Mouse (Mus musculus) midbrain, embryonic 12.5 days (tissue): ENCODE results near the gene Bicd2. TPM values are rescaled to one million over a fixed set of nuclear protein-coding genes. Genes with fewer than 3 reads are reported as not detected.
A peak's percentile ranks its signal among the peaks of the same experiment; 100 is the strongest.

Experiments
- ATAC-seq: fragments of 200-750 bp; cut with Nextera tagmentation; 2 replicates; pipeline ENCODE4 v1.8.0; 2017; ENCODE audit warnings: low read depth, moderate TSS enrichment, moderate library complexity; ENCODE audit not compliant: low FRiP score
- H3K27ac ChIP-seq: fragments of 300-500 bp; sonication (generic); replicated peaks from 2 replicates; pipeline ENCODE4 v1.5.1; 2016; ENCODE audit warnings: mild to moderate bottlenecking
- H3K27me3 ChIP-seq: fragments of 300-500 bp; sonication (generic); 2 replicates; pipeline ENCODE4 v1.6.1; 2016; ENCODE audit warnings: mild to moderate bottlenecking
- H3K36me3 ChIP-seq: fragments of 300-500 bp; sonication (generic); 2 replicates; pipeline ENCODE4 v1.6.1; 2016
- H3K4me1 ChIP-seq: fragments of 300-500 bp; sonication (generic); 2 replicates; pipeline ENCODE4 v1.6.1; 2016
- H3K4me2 ChIP-seq: fragments of 300-500 bp; sonication (generic); replicated peaks from 2 replicates; pipeline ENCODE4 v1.6.1; 2016; ENCODE audit warnings: mild to moderate bottlenecking, moderate library complexity
- H3K4me3 ChIP-seq: fragments of 300-500 bp; sonication (generic); 2 replicates; pipeline ENCODE4 v1.5.1; 2016; ENCODE audit warnings: mild to moderate bottlenecking
- H3K9ac ChIP-seq: fragments of 300-500 bp; sonication (generic); replicated peaks from 2 replicates; pipeline ENCODE4 v1.6.1; 2016; ENCODE audit warnings: mild to moderate bottlenecking, moderate library complexity
- H3K9me3 ChIP-seq: fragments of 300-500 bp; sonication (generic); 2 replicates; pipeline ENCODE4 v1.6.1; 2016; ENCODE audit warnings: mild to moderate bottlenecking
- WGBS: fragments of 180-500 bp; shearing (Covaris S2); methylation state at CpG from one replicate; pipeline ENCODE4 v1.1.7; 2016; 5-methylcytosine and 5-hydroxymethylcytosine counted together
- polyA plus RNA-seq: library from polyadenylated mRNA; unstranded; fragments of >200 nt; fragmentation: Nextera tagmentation; extraction: Ambion mirVana; gene quantifications from 2 replicates; pipeline ENCODE4 v1.2.1, GENCODE M21; 2016

Bicd2 gene
- polyA plus RNA-seq, 1 experiment from 2014 or later, result 36.7 TPM

GRCm38 (mm10) chr13:49311642-49312041, 29.7 kb upstream of the Bicd2 start:
- no peak overlapping the region for H3K9ac ChIP-seq
- H3K36me3 ChIP-seq, result no peaks in the 10 kb centered on the region
- no peak overlapping the region for H3K4me3 ChIP-seq
- no peaks in the 10 kb centered on the region for H3K9me3 ChIP-seq
- H3K4me2 ChIP-seq, result no peak overlapping the region
- H3K27me3 ChIP-seq, result peaks cover 15% of the 10 kb centered on the region
- 92% methylated on average over 7 of the region's 7 CpGs for WGBS
- H3K27ac ChIP-seq, result no peak overlapping the region
- H3K4me1 ChIP-seq, result peaks cover 11% of the 10 kb centered on the region
- ATAC-seq, result no peak

DNA sequence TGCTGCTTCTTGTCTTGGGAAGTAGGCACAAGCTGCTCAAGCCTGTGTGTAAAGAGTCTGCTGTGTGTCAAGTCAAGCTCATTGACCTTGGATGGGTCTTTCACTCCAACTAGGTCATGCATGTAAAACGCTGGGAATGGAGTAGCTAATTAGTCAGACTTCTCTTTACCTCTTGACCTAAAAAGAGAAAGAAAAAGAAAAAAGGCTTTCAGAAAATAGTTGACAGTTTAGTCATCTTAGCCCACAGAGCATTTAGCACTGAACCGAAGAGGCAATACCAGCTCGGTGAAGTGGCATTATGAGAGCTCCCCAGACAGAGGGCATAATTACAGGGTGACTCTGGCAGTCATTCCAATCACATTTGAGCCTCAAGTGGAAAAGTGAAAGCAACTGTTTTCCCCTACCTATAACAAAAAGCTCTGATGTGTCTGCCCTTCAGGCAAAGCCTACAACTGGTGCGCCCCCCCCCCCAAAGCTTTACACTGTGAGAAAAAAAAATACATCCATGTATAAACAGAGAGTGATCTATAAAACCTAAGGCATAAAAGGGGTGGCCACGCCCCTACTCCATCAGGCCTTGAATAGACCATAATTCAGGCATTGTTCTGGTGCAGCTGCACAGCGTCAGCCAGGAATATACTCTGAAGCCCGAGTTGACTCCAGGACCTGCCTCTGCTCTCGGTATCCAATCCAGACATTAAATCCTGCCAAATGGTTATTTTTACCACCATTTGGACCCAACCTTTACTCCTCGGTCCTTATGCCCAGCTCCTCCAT, 24.8 kb upstream of the Bicd2 start:
- no peak overlapping the region for H3K4me2 ChIP-seq
- no peak for ATAC-seq
- H3K27ac ChIP-seq, result 0 out of 2 replicates have a peak overlapping the region, but pooled peaks have one; percentile 10
- H3K9me3 ChIP-seq, result no peaks in the 10 kb centered on the region
- H3K9ac ChIP-seq, result no peak overlapping the region
- no peak overlapping the region for H3K4me3 ChIP-seq
- H3K4me1 ChIP-seq, result peaks cover 52% of the 10 kb centered on the region
- H3K27me3 ChIP-seq, result peaks cover 49% of the 10 kb centered on the region
- H3K36me3 ChIP-seq, result no peaks in the 10 kb centered on the region
- WGBS, result 45% methylated on average over 9 of the region's 9 CpGs

DNA sequence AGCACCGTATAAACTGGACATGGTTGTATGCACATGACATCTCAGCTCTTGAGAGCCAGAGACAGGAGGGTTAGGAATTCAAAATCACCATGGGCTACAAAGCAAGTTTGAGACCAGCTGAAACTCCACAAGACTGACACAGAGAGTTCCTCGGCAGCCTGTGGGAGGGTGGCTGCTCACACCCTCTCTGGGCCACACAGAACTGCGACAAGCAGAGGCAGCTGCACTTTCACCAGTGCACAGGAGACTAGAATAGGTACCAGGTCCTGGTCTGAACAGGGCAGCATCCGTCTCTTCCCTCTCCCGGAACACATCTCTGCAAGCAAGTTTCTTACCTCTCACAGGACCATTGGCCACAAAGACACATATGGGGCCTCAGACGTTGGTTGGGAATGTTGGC, 23.9 kb upstream of the Bicd2 start:
- H3K27ac ChIP-seq, result 0 out of 2 replicates have a peak overlapping the region, but pooled peaks have one; percentile 10
- peaks cover 52% of the 10 kb centered on the region for H3K4me1 ChIP-seq
- no peaks in the 10 kb centered on the region for H3K36me3 ChIP-seq
- no peak overlapping the region for H3K9ac ChIP-seq
- no peak for ATAC-seq
- no peaks in the 10 kb centered on the region for H3K9me3 ChIP-seq
- WGBS, result 68% methylated on average over 6 of the region's 6 CpGs
- no peak overlapping the region for H3K4me2 ChIP-seq
- H3K4me3 ChIP-seq, result no peak overlapping the region
- peaks cover 56% of the 10 kb centered on the region for H3K27me3 ChIP-seq

- Histone ChIP-seq H3K36me3 (no peaks in the 10 kb centered on the region), H3K4me3 (no peak overlapping the region), H3K4me2 (no peak overlapping the region), H3K27me3 (peaks cover 60% of the 10 kb centered on the region), H3K27ac (no peak overlapping the region), H3K9me3 (no peaks in the 10 kb centered on the region), H3K4me1 (peaks cover 52% of the 10 kb centered on the region), H3K9ac (no peak overlapping the region)
- no peak for ATAC-seq
- 84% methylated on average over 7 of the region's 7 CpGs for WGBS
Measured at GRCm38 (mm10) chr13:49317914-49318313, 23.5 kb upstream of the Bicd2 start.

GRCm38 (mm10) chr13:49320040-49320439, 21.3 kb upstream of the Bicd2 start, which contains the start of gene Fgd3:
Fgd3 (minus strand) TSS chr13:49320311.
- H3K27me3 ChIP-seq, result peaks cover 79% of the 10 kb centered on the region
- peak; percentile 97 for ATAC-seq
- H3K36me3 ChIP-seq, result no peaks in the 10 kb centered on the region
- H3K9me3 ChIP-seq, result no peaks in the 10 kb centered on the region
- peak within 1 kb of the TSS; percentile 41 for H3K9ac ChIP-seq
- peak within 1 kb of the TSS; percentile 63 for H3K27ac ChIP-seq
- H3K4me1 ChIP-seq, result peaks cover 52% of the 10 kb centered on the region
- H3K4me2 ChIP-seq, result peak within 1 kb of the TSS; percentile 59
- H3K4me3 ChIP-seq, result peak within 1 kb of the TSS; percentile 34
- under 1% methylated on average over 10 of the region's 10 CpGs for WGBS

DNA sequence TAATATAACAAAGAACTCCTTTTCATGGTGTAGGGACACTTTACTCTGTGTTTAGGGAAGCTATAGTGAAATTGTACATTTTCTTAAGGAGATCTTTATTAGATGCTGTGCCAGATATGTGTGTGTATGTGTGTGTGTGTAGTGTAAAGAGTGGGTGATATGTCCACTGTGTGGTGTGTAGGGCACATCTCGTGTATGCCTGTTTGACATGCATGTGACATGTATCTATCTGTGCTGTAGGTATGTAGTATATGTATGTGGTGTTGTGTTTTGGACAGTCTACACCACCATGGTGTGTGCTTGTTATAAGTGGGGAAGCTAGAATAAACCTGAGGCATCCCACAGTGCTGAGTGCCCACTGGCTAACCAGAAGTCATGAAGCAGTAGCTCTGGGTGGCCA, 20.9 kb upstream of the Bicd2 start:
- Histone ChIP-seq H3K4me1 (peaks cover 51% of the 10 kb centered on the region), H3K4me3 (peak overlapping the region; percentile 34; the same call in 1 of the 2 replicates), H3K27me3 (peaks cover 79% of the 10 kb centered on the region), H3K4me2 (peak overlapping the region; percentile 59), H3K27ac (0 out of 2 replicates have a peak overlapping the region, but pooled peaks have one; percentile 63), H3K9ac (no peak overlapping the region; the same call in 1 of the 2 replicates), H3K9me3 (no peaks in the 10 kb centered on the region), H3K36me3 (no peaks in the 10 kb centered on the region)
- peak; percentile 57 for ATAC-seq
- 64% methylated on average over 1 of the region's 1 CpGs for WGBS

DNA sequence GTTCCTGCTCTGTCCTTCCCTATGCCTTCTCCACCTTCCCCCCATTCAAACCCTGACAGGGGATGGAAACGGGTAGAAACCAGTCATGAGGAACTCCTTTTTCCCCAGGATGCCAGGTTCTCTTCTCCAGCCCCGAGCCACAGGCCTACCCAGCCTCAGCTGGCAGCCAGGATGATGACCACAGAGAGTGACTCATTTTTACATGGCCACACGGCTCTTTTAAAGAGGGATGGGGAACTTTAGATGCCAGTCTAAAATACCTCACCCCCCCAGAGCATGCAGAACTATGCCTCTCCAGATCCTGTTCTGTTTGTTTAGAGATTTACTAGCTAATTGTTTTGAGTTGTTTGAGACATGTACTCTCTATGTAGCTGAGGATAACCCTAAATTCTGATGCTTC, 19.9 kb upstream of the Bicd2 start:
- ATAC-seq, result no peak
- no peak overlapping the region for H3K4me3 ChIP-seq
- no peaks in the 10 kb centered on the region for H3K36me3 ChIP-seq
- no peak overlapping the region for H3K27ac ChIP-seq
- 67% methylated on average over 3 of the region's 3 CpGs for WGBS
- H3K9ac ChIP-seq, result no peak overlapping the region
- no peak overlapping the region for H3K4me2 ChIP-seq
- peaks cover 43% of the 10 kb centered on the region for H3K4me1 ChIP-seq
- H3K9me3 ChIP-seq, result no peaks in the 10 kb centered on the region
- H3K27me3 ChIP-seq, result peaks cover 84% of the 10 kb centered on the region

DNA sequence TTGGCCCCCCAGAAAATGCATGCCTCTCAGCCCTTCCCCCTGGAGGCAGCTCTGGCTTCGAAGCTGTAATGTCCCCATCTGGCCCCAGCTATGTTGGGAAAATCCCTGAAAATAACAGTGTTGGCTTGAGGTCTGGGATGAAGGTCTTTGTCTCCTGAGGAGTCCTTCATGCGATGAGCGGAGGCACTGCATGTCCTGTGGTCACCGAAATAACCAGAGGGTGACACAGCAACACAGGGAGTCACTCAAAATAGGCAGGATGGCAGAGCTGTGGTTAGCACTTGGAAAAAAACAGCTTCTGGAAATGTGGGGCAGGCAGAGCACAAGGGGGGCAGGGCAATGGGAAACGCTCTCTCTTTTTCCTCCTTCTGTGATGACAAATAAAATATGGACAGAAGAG, 19.2 kb upstream of the Bicd2 start:
- H3K9ac ChIP-seq, result no peak overlapping the region
- H3K4me1 ChIP-seq, result peaks cover 36% of the 10 kb centered on the region
- H3K36me3 ChIP-seq, result no peaks in the 10 kb centered on the region
- ATAC-seq, result no peak
- no peak overlapping the region for H3K4me2 ChIP-seq
- H3K27me3 ChIP-seq, result peaks cover 84% of the 10 kb centered on the region
- WGBS, result 89% methylated on average over 5 of the region's 5 CpGs
- no peaks in the 10 kb centered on the region for H3K9me3 ChIP-seq
- H3K27ac ChIP-seq, result no peak overlapping the region
- no peak overlapping the region for H3K4me3 ChIP-seq

GRCm38 (mm10) chr13:49322739-49323138, 18.6 kb upstream of the Bicd2 start:
- Histone ChIP-seq H3K4me3 (no peak overlapping the region), H3K9ac (no peak overlapping the region), H3K27me3 (peaks cover 82% of the 10 kb centered on the region), H3K27ac (no peak overlapping the region), H3K4me1 (peaks cover 30% of the 10 kb centered on the region), H3K36me3 (no peaks in the 10 kb centered on the region), H3K9me3 (no peaks in the 10 kb centered on the region), H3K4me2 (no peak overlapping the region)
- no peak for ATAC-seq
- 91% methylated on average over 5 of the region's 5 CpGs for WGBS

DNA sequence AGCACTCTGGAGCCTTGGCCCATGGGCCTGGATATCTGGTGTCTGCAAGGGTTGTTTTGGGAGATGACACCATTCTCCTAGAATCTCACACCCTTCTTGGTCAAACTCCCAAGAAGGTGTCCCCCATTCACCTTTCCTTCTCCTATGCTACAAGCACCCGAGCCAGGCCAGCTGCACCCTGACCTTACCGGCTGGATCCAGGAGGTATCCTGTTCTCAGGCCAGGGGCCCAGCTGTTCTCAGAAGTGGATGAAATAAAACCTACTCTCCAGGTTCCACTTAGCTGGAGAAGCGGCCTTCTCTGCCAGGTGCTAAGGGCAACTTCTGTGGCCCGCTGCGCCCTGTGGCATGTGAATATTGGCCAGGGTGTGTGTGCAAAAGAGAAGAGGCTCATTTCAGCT, 16.5 kb upstream of the Bicd2 start:
- Histone ChIP-seq H3K36me3 (no peaks in the 10 kb centered on the region), H3K9ac (no peak overlapping the region), H3K4me3 (no peak overlapping the region), H3K27ac (no peak overlapping the region), H3K4me1 (peaks cover 10% of the 10 kb centered on the region), H3K9me3 (no peaks in the 10 kb centered on the region), H3K4me2 (no peak overlapping the region), H3K27me3 (peaks cover 67% of the 10 kb centered on the region)
- 95% methylated on average over 5 of the region's 5 CpGs for WGBS
- no peak for ATAC-seq

- 61% methylated on average over 6 of the region's 6 CpGs for WGBS
- H3K36me3 ChIP-seq, result no peaks in the 10 kb centered on the region
- no peak overlapping the region for H3K27ac ChIP-seq
- no peak overlapping the region for H3K4me2 ChIP-seq
- H3K9ac ChIP-seq, result no peak overlapping the region
- no peak overlapping the region for H3K4me3 ChIP-seq
- no peaks in the 10 kb centered on the region for H3K9me3 ChIP-seq
- H3K4me1 ChIP-seq, result no peaks in the 10 kb centered on the region
- peaks cover 55% of the 10 kb centered on the region for H3K27me3 ChIP-seq
- ATAC-seq, result no peak
Measured at GRCm38 (mm10) chr13:49326246-49327206, 14.9 kb upstream of the Bicd2 start.

GRCm38 (mm10) chr13:49328101-49328500, 13.3 kb upstream of the Bicd2 start:
- Histone ChIP-seq H3K9ac (no peak overlapping the region), H3K4me2 (no peak overlapping the region), H3K27ac (no peak overlapping the region), H3K9me3 (no peaks in the 10 kb centered on the region), H3K36me3 (no peaks in the 10 kb centered on the region), H3K27me3 (peaks cover 39% of the 10 kb centered on the region), H3K4me3 (no peak overlapping the region), H3K4me1 (no peaks in the 10 kb centered on the region)
- 88% methylated on average over 4 of the region's 4 CpGs for WGBS
- ATAC-seq, result no peak
